Mouse (Mus musculus) layer of hippocampus, postnatal 25 days (tissue): ENCODE results near the gene Kctd6. TPM values are rescaled to one million over a fixed set of nuclear protein-coding genes. Genes with fewer than 3 reads are reported as not detected.
A peak's percentile ranks its signal among the peaks of the same experiment; 100 is the strongest.

ENCODE experiments used
- DNase-seq, 2 experiments: peaks; one replicate each; pipeline ENCODE4 v3.0.0; 2022; ENCODE audit warnings: mixed read lengths in 2 of 2, low spot score in 1 of 2; ENCODE audit errors: extremely low spot score in 1 of 2
- total RNA-seq, 2 experiments: library from RNA; stranded (reverse); gene quantifications; 2 replicates each; pipeline ENCODE4 v1.2.3; 2021

Gene Kctd6
- total RNA-seq, 2 experiments from 2014 or later: 61.0 to 64.5 TPM

- DNase-seq: no peak
Measured at GRCm38 (mm10) chr14:8212996-8213395, 944 bp upstream of the Kctd6 start.

- DNase-seq: peak in 1 of 2 experiments; percentile 71
Measured at GRCm38 (mm10) chr14:8214299-8215207, 613 bp downstream of the Kctd6 start.

GRCm38 (mm10) chr14:8215208-8215778 lies 1.4 kb downstream of the Kctd6 start:
- no peak for DNase-seq

DNA sequence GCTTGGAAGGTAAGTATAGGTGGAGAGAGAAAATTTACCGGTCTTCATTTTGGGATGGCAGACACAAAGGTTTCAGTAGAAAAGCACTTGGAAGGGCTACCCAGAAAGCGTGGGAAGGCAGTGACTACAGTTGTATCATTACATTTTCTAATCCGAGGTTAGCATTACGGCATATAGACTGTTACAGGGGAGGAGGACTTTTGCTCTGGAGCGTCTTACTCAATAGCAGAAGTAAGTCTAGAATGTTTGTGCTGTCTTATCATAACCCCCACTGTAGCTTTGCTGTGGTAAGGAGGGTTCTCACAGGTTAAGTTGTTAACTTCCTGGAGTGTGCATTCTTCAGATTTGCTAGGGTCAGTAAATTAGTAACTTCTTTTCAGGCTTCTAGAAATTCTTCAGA lies 2.2 kb downstream of the Kctd6 start:
- no peak for DNase-seq

GRCm38 (mm10) chr14:8218238-8218637 lies 4.3 kb downstream of the Kctd6 start:
- no peak for DNase-seq

GRCm38 (mm10) chr14:8218730-8219380 lies 4.9 kb downstream of the Kctd6 start:
- DNase-seq: no peak

DNA sequence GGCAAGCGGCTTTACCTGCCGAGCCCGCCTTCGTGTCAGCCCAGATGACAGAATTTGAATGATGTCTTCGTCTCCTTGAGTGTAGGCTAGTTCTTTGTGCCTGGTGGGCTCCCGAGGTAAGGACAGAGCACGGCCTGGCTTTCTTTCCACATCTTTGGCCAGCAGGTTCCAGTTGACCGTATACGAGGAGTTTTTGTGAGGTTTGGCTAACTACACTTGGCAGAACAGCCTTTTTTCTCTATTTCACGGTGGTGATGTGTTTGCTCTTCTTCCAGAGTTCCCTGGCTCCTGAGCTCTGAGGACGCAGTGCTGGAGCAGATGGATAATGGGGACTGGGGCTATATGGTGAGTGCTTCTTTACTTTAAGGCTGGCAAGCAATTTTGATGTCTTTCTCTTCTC lies 5.9 kb downstream of the Kctd6 start:
- no peak for DNase-seq

- DNase-seq: no peak
Measured at GRCm38 (mm10) chr14:8220306-8220705, 6.4 kb downstream of the Kctd6 start.

DNA sequence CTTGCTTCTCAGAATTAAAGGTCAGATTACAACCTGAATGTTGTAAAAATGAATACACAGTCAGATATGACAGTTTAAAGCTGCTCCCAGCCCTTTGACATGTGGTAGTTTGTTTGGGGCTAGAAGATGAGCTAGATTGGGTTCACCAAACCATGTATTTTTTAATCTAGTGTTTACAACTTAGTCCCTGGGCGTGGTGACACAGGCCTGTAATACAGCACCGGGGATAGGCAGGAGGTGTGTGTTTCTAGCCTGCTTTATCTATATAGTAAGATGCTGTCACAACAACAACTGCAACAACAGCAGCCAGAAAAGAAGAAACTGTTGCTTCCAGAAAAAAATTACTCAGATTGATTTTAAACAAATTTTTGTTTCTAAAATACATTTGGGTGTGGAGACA lies 7.0 kb downstream of the Kctd6 start:
- no peak for DNase-seq

- no peak for DNase-seq
Measured at GRCm38 (mm10) chr14:8222561-8222960, 8.6 kb downstream of the Kctd6 start.

DNA sequence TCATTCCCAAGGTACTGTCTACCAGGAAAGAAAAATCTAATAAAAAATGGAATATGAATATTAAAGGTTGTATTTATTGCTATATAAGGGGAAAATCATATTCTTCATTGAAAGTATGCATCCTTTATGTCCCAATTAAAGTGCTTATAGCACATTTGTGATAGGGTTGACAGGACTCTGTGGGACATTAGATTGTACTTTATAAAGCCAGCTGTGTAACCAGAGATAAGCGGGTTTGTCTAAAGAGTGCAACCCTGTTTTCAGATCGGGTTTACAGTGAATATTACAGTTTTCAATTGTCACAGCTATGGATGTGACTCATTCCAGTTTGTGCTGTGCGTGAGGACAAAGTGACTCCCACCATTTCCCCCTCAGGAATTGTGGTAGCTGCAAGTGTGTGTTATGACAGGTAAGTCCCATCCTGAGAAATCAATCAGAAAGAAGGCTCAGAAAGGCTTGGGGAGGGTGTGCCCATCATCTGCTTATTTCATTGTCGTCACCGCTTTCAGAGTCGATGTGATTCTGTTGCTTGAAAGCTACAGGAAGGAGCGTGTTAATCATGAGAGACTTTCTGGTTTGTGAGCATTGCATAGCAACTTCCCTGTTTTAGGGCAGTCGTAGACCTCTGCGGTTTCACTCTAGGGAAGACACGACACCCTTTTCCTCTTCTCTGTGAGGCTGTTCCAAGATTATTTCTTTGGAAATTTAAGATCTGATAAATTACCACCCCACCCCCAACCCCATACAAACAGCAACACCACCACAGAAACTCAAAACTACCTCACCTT lies 9.8 kb downstream of the Kctd6 start:
- DNase-seq: no peak

DNA sequence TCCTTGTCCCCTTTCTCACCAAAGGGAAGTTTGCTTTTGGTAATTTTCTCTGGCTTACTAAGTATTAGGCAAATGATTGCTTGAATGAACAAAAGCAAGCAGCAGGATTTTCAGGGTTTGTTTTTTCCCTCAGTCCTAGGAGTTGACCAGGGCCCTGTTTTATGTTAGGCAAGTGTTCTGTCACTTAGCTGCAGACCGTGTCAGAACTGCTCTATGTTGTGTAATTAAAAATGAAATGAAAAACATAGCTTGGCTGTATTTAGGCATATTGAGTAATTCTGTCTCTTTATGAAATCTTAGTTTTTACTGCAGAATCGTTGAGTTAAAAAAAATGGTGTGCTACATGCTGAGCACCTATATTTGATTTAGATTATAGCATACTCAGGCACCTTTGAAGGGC lies 10.9 kb downstream of the Kctd6 start:
- DNase-seq: no peak

DNA sequence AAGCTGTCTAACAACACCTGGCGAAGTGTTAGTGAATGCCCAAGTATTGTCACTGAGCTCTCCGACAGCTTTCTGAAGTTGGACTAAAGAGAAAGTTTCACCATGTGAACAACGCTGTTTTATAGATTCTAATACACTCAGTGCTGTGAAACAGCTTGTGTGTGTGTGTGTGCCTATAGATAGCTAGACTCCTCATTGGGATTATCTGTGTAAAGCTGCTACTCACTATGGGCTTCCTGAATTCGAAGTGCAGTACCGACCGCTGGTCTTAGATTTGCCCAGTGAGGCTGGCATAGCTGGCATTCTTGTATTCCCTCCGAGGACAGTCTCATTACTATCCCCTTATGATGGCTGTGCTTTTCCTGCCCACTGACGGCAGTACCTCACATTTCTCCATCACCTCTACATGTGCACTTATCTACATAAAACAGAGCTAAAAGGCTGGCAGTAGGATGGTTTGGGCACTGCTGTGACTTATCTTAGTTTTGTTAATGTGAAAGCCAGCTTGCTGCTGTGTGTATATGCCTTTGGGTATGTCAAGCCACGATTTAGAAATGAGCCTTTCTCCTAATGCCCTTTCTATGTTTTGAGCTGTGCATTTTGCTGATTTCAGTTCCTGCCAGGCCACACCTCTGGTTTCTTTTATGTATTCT lies 15.6 kb downstream of the Kctd6 start:
- no peak for DNase-seq

- no peak for DNase-seq
Measured at GRCm38 (mm10) chr14:8232155-8232910, 18.4 kb downstream of the Kctd6 start.

GRCm38 (mm10) chr14:8233252-8233651 lies 19.3 kb downstream of the Kctd6 start:
- DNase-seq: no peak

DNA sequence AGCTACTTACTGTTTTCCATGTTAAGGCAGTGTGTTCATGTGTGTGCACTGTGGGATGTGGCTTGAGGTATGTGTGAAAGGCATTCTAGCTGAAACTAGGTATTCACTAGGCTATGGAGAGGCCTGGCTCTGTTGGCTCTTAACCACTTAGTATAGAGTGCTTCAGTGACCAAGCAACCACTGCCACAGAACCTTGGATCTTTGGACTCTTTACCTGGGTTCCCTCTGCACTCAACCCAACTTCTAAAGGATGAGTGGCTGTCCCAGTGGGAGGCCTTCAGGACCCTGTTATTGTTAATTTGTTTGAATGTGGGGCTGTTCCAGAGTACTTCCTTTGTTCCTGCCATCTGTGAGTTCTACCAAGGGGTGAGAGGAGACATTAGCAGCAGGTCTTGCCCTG lies 27.9 kb downstream of the Kctd6 start:
- no peak for DNase-seq

GRCm38 (mm10) chr14:8242388-8242920 lies 28.5 kb downstream of the Kctd6 start:
- DNase-seq: peak in 1 of 2 experiments; percentile 38

- DNase-seq: no peak
Measured at GRCm38 (mm10) chr14:8243136-8243888, 29.4 kb downstream of the Kctd6 start.
